Mouse (Mus musculus): Measurements from ENCODE around the gene Mme.

Gene Mme

GRCm38 (mm10) chr3:63350704-63351103 lies 109.4 kb downstream of the Mme start:
- no peak for DNase-seq (ENCODE audit: low spot score in 2 of 2)

GRCm38 (mm10) chr3:63351680-63352260 lies 110.4 kb downstream of the Mme start:
- DNase-seq (ENCODE audit: low spot score in 2 of 2) = no peak

GRCm38 (mm10) chr3:63359512-63359911 lies 118.2 kb downstream of the Mme start:
- no peak for DNase-seq (ENCODE audit: low spot score in 2 of 2)

GRCm38 (mm10) chr3:63384989-63385388 lies 143.7 kb downstream of the Mme start:
- no peak for DNase-seq (ENCODE audit: low spot score in 2 of 2)

GRCm38 (mm10) chr3:63390774-63391173 lies 149.4 kb downstream of the Mme start:
- DNase-seq (ENCODE audit: low spot score in 2 of 2) = no peak

- no peak for DNase-seq (ENCODE audit: low spot score in 2 of 2)
These were observed 150.0 kb downstream of the Mme start for GRCm38 (mm10) chr3:63391348-63391747.

- no peak for DNase-seq (ENCODE audit: low spot score in 2 of 2)
These were observed 153.1 kb downstream of the Mme start for GRCm38 (mm10) chr3:63394424-63394941.

- no peak for DNase-seq (ENCODE audit: low spot score in 2 of 2)
These were observed 156.8 kb downstream of the Mme start for GRCm38 (mm10) chr3:63398171-63398570.

GRCm38 (mm10) chr3:63406438-63406837 lies 165.1 kb downstream of the Mme start:
- no peak for DNase-seq (ENCODE audit: low spot score in 2 of 2)

GRCm38 (mm10) chr3:63411006-63411405 lies 169.7 kb downstream of the Mme start:
- no peak for DNase-seq (ENCODE audit: low spot score in 2 of 2)

- DNase-seq (ENCODE audit: low spot score in 2 of 2) = no peak
These were observed 171.0 kb downstream of the Mme start for GRCm38 (mm10) chr3:63412220-63412937.

- no peak for DNase-seq (ENCODE audit: low spot score in 2 of 2)
These were observed 171.9 kb downstream of the Mme start for GRCm38 (mm10) chr3:63413046-63413911.

- no peak for DNase-seq (ENCODE audit: low spot score in 2 of 2)
These were observed 175.9 kb downstream of the Mme start for GRCm38 (mm10) chr3:63417284-63417683.

GRCm38 (mm10) chr3:63417758-63418157 lies 176.4 kb downstream of the Mme start:
- DNase-seq (ENCODE audit: low spot score in 2 of 2) = no peak

- DNase-seq (ENCODE audit: low spot score in 2 of 2) = no peak
These were observed 182.2 kb downstream of the Mme start for GRCm38 (mm10) chr3:63423552-63423951.

All from thymus, postnatal 10 days (tissue).